ENCODE assay signal across 15 mouse cellular contexts in the genomic region with DNA sequence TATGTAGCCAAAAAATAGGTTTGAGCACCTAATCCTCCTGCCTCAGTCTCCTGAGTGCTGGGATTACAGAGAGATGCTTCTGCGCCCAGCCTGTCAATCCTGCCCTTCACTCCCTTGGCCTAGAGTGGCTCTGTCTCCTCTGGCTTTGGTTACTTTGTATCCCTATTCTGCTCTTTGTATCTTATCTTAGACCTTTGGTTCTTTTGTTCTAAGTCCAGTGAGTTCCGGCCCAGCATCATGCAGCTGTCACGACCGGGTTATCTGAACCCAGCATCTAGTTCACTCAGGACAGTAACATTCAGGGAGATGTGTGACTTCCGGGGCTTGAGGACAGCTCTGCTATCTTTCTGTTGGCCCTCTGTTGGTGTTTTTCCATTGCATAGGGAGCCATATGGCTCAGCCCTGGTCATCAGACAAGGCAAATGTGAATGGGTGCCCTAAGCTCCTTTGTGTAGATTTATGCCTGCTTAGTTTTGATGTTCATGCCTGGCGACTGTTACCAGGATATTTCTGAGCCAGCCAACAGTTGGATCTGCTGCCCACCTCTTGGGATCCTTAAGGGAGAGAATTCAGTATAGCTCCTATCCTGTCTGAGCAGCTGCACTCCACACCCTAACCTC.
A peak's percentile ranks its signal among the peaks of the same experiment; 100 is the strongest.
DNase-seq lines count a peak whose midpoint lies in the region.
"Had no signal": no experiment of that assay in that cellular context is flagged by ENCODE, and none has a peak within 500 bp of the region (broad histone marks: within the 10 kb centered on the region; RNA-seq: fewer than 3 reads in every experiment).

No protein-coding gene starts in this region.

- intact Hi-C loops in heart, postnatal 14 days (cut with DNase I) = no loop called here

- peak; percentile 25 for DNase-seq in adrenal gland, postnatal 14 days
- DNase-seq in adrenal gland, adult 18-20 months (ENCODE audit: low spot score in 2 of 2) = no peak
- DNase-seq in kidney, postnatal 14 days = peak; percentile 17
- DNase-seq in kidney, postnatal 25 days = no peak
- DNase-seq in testis, postnatal 14 days (ENCODE audit: low spot score) = peak; percentile 53
- no peak for DNase-seq in testis, postnatal 10 days (ENCODE audit: low spot score)
- no peak for DNase-seq in heart, postnatal 14 days
- DNase-seq: cerebellum, adult 8-10 months; heart, adult 11 months; kidney, postnatal 10 days; layer of hippocampus, adult 9-11 months; left cerebral cortex, postnatal 4 days; lung, embryonic 14.5 days; right cerebral cortex, postnatal 4 days; thymus, postnatal 14 days had no signal

Comparison
In these comparisons a context has a peak if more than half of its experiments do, and no peak if none do; other contexts are left out.
1. DNase-seq: peak in adrenal gland, postnatal 14 days (single experiment), kidney, postnatal 14 days (single experiment) and testis, postnatal 14 days (single experiment); none in adrenal gland, adult 18-20 months (0 of 2), kidney, postnatal 25 days (0 of 2), testis, postnatal 10 days (single experiment) and heart, postnatal 14 days (0 of 2).